Mouse (Mus musculus) telencephalon, adult 2 months (tissue): ENCODE measurements around the gene Fam53b.
"Not testable (repeated sequence)": the region's sequence is repeated elsewhere in the genome, so short reads cannot be mapped to it uniquely, and the experiment has no call there.

Experiments
- DNase-seq: peaks from one replicate; pipeline ENCODE4 v3.0.0-alpha.2; 2011; ENCODE audit warnings: low read depth, low spot score

Gene Fam53b

GRCm38 (mm10) chr7:132681831-132682230, 131.9 kb downstream of the Fam53b start:
- DNase-seq = no peak

- no peak for DNase-seq
These were observed 132.4 kb downstream of the Fam53b start for GRCm38 (mm10) chr7:132681296-132681695.

- no peak for DNase-seq
These were observed 134.1 kb downstream of the Fam53b start for GRCm38 (mm10) chr7:132679549-132679948.

- no peak for DNase-seq
These were observed 134.6 kb downstream of the Fam53b start for GRCm38 (mm10) chr7:132679117-132679516.

- no peak for DNase-seq
These were observed 137.8 kb downstream of the Fam53b start for GRCm38 (mm10) chr7:132675922-132676321.

- no peak for DNase-seq
These were observed 139.5 kb downstream of the Fam53b start for GRCm38 (mm10) chr7:132673931-132674755.

- DNase-seq = peak; percentile 36
These were observed 141.2 kb downstream of the Fam53b start for GRCm38 (mm10) chr7:132672481-132672959.

GRCm38 (mm10) chr7:132670863-132671165, 142.9 kb downstream of the Fam53b start:
- DNase-seq = no peak

- no peak for DNase-seq
These were observed 143.5 kb downstream of the Fam53b start for GRCm38 (mm10) chr7:132669999-132670862.

- DNase-seq = no peak
These were observed 145.1 kb downstream of the Fam53b start for GRCm38 (mm10) chr7:132668604-132669003.

- no peak for DNase-seq
These were observed 147.2 kb downstream of the Fam53b start for GRCm38 (mm10) chr7:132666516-132666915.

GRCm38 (mm10) chr7:132665664-132666382, 147.9 kb downstream of the Fam53b start:
- DNase-seq = no peak

- DNase-seq = no peak
These were observed 148.9 kb downstream of the Fam53b start for GRCm38 (mm10) chr7:132664815-132665214.

GRCm38 (mm10) chr7:132662831-132663230, 150.9 kb downstream of the Fam53b start:
- DNase-seq = not testable (repeated sequence)
